Mouse (Mus musculus): ENCODE measurements around the gene 1190002N15Rik.

GRCm38 (mm10) chr9:94567722-94568314 lies 29.9 kb upstream of the 1190002N15Rik start:
- TF ChIP-seq EP300 (IDR thresholded peaks at IDR 0.05) (no peak), CTCF (IDR thresholded peaks at IDR 0.05) (no peak)

All from lung, postnatal 0 days (tissue).